Mouse (Mus musculus) cortical plate, adult 2 months (tissue): ENCODE data around the gene Prss34. TPM values are rescaled to one million over a fixed set of nuclear protein-coding genes. Genes with fewer than 3 reads are reported as not detected.
A peak's percentile ranks its signal among the peaks of the same experiment; 100 is the strongest.

Experiments
- H3K27ac ChIP-seq: fragments of 200-500 bp; 2 replicates; pipeline ENCODE4 v1.5.1; 2012; ENCODE audit warnings: low read length, control low read depth, inconsistent platforms; ENCODE audit not compliant: insufficient read depth
- H3K4me1 ChIP-seq: fragments of 200-500 bp; 2 replicates; pipeline ENCODE4 v1.6.1; 2011; ENCODE audit warnings: low read length; ENCODE audit not compliant: control insufficient read depth, insufficient read depth
- H3K4me3 ChIP-seq: fragments of 200-500 bp; 2 replicates; pipeline ENCODE4 v1.5.1; 2011; ENCODE audit warnings: mild to moderate bottlenecking, low read length, control low read depth; ENCODE audit not compliant: insufficient read depth
- CTCF ChIP-seq: fragments of 200-500 bp; IDR thresholded peaks from 2 replicates; pipeline ENCODE4 v1.5.1; 2011; ENCODE audit warnings: mild to moderate bottlenecking, control low read depth, low read length; ENCODE audit not compliant: insufficient read depth; ENCODE audit errors: extremely low read depth
- POLR2A ChIP-seq: fragments of 200-500 bp; IDR thresholded peaks from 2 replicates; pipeline ENCODE4 v1.6.1; 2011; ENCODE audit warnings: mild to moderate bottlenecking, low read length, control low read depth; ENCODE audit not compliant: insufficient read depth; ENCODE audit errors: extremely low read depth
- polyA plus RNA-seq: library from polyadenylated mRNA; depleted of rRNA; stranded (reverse); fragments of >200 nt; gene quantifications from 2 replicates; pipeline ENCODE4 v1.2.3, GENCODE M21; 2012; rRNA removed

The Prss34 gene
- polyA plus RNA-seq, 1 experiment = not detected

DNA sequence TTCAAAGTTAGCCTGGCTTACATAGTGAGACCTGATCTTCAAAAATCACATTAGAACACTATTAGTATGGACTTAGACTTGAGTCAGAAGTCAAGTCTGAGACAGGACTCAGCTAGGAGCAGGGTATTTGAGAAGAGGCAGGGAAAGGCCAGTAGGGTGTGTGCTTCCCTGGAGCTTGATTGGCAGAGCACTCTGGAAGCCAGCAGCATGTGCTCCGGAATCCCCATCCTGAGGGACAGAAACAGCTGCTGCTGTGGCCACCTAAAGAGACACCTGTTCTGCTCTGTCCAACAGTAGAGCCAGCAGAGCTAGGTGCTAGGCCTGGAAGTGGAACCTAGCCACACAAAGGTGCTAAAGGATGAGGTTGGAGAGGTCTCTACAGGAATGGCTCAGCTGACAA is 4.1 kb upstream of the Prss34 start:
- Histone ChIP-seq H3K4me3 (no peak overlapping the region), H3K27ac (no peak overlapping the region), H3K4me1 (no peaks in the 10 kb centered on the region)
- TF ChIP-seq CTCF (no peak), POLR2A (no peak)

DNA sequence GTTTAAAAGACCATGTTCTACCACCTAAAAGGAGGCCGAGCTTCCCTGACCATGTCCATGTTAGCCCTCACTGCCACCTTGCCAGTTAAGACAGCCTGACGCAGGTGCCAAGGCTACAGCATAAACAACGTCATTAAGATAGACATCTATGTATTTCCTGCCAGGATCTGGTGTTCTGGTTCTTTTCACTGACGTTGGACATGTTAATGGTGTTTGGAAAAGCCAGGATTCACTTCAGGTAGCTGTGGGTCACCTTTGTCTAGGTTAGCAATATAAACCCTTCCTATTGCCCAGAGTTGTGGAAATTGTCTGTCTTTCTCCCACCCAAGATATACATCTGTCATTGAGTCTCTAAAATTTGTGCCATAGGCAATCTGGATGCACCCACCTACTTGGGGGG is 10.2 kb downstream of the Prss34 start, which contains the start of gene Prss28:
TSS of gene Prss28 (plus strand) at position 301 of the 400 bp plus-strand sequence.
- H3K27ac ChIP-seq = no peak within 1 kb of the TSS
- TF ChIP-seq CTCF (no peak), POLR2A (no peak)
- H3K4me3 ChIP-seq = no peak within 1 kb of the TSS
- no peaks in the 10 kb centered on the region for H3K4me1 ChIP-seq

DNA sequence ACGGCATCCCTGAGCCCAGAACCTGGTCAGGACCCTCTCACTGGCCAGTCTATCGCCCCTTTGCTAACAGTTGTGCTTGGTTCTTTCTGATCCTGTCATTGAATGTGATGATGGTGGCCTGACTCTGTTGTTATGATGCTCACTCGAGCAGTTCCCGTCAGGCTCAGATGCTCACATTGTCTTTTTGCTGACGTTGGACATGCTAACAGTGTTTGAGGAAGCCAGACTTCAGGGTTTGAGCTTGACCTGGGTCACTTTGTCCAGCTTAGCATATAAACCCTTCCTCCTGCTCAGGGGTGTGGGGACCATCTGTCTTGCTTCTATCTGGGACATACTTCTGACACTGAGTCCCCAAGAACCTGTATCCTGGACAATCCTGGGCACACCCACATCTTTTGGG is 20.2 kb downstream of the Prss34 start, which contains the start of gene Prss29:
TSS of gene Prss29 (plus strand) at position 301 of the 400 bp plus-strand sequence.
- Histone ChIP-seq H3K4me1 (no peaks in the 10 kb centered on the region), H3K4me3 (no peak within 1 kb of the TSS), H3K27ac (no peak within 1 kb of the TSS)
- TF ChIP-seq POLR2A (no peak), CTCF (no peak)

DNA sequence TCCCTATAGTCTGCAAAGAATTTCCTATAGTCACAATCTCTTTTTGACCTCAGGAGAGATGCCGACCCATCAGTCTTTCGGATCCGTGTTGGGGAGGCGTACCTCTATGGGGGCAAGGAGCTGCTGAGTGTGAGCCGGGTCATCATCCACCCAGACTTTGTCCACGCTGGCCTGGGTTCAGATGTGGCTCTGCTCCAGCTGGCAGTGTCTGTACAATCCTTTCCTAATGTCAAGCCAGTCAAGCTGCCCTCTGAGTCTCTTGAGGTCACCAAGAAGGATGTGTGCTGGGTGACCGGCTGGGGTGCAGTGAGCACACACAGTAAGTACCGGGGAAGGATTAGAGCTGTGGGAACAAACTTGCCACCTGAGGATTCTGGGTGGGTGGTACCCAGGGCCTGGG is 22.6 kb downstream of the Prss34 start:
- TF ChIP-seq POLR2A = no peak
- TF ChIP-seq CTCF = no peak
- Histone ChIP-seq H3K4me1 (no peaks in the 10 kb centered on the region), H3K27ac (no peak overlapping the region), H3K4me3 (no peak overlapping the region)

DNA sequence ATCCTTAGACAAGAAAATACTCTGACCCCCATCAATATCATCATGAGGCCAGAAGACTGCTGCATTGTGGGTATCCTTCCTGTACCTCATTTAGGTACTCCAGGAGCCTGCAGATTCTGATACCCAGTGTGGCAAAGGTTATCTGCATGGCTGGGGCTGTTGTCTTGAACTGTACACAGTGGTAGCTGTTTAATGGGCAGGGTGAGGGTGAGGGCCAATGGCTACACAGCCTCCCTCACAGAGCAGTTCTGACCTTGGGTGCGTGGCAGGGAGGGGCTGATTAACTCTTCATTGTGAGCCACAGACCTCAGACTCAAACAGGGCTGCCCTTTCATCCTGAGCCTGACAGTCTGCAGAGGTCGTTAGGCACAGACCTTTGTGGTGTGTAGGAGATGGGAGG is 24.7 kb downstream of the Prss34 start:
- no peak overlapping the region for H3K4me3 ChIP-seq
- no peak overlapping the region for H3K27ac ChIP-seq
- TF ChIP-seq POLR2A = no peak
- TF ChIP-seq CTCF = no peak
- H3K4me1 ChIP-seq = no peaks in the 10 kb centered on the region

DNA sequence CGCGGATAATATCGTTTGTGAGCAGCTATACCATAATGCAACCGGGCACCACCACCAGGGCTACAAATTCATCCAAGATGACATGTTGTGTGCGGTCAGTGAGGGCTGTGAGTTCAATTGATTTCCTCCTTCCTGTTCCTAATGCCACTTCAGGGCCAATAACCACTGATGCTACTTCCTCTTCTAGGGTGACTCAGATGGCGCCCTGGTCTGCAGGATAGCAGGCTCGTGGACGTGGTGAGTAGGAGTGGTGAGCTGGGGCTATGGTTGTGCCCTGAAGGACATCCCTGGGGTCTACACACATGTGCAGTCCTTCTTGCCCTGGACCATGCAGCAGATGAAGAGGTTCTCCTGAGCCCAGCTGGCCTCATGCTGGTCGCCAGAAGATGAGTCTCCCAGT is 34.1 kb downstream of the Prss34 start:
- Histone ChIP-seq H3K4me3 (no peak overlapping the region), H3K27ac (no peak overlapping the region), H3K4me1 (no peaks in the 10 kb centered on the region)
- no peak for TF ChIP-seq POLR2A
- no peak for TF ChIP-seq CTCF

DNA sequence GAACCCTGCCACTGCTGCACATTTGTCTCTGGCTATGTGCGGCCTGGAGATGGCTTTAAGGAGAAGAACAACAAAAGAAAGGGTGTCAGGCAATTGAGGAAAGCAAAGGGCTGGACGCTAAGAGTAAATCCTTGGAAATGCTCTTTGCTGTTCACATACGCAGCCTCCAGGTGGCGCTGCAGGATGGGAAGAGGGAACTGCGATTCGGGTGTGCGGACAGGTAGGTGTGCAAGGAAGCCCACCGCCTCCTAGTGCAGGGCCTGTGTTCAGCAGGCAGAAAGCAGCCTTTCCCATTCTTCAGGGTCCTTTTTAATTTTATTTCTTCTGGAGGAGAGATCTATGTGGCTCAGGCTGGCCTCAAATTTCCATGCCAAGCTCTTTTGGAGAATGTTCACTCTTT is 35.7 kb downstream of the Prss34 start:
- TF ChIP-seq POLR2A = no peak
- peak; percentile 94 for TF ChIP-seq CTCF
- Histone ChIP-seq H3K27ac (no peak overlapping the region), H3K4me1 (no peaks in the 10 kb centered on the region), H3K4me3 (no peak overlapping the region)

DNA sequence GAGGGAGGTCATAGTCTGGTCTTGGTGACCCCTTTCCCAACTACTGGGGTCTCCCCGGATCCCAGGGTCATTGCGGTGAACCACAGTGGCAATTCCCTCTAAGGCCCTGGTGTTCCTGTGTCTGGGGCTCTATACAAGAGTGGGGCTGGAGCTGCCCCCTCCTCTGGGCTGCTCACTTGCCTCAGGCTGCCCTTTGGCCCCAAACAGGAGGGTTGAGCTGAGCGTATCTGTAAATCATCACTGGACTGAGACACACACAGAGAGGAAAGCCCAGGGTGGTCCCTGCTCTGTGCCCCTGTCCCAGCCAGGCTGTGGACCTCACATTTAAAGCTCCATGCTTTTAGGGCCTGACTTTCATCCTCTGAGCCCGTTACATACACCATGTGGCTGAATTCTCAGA is 40.0 kb downstream of the Prss34 start:
- Histone ChIP-seq H3K4me3 (no peak overlapping the region), H3K27ac (no peak overlapping the region), H3K4me1 (no peaks in the 10 kb centered on the region)
- no peak for TF ChIP-seq POLR2A
- no peak for TF ChIP-seq CTCF

DNA sequence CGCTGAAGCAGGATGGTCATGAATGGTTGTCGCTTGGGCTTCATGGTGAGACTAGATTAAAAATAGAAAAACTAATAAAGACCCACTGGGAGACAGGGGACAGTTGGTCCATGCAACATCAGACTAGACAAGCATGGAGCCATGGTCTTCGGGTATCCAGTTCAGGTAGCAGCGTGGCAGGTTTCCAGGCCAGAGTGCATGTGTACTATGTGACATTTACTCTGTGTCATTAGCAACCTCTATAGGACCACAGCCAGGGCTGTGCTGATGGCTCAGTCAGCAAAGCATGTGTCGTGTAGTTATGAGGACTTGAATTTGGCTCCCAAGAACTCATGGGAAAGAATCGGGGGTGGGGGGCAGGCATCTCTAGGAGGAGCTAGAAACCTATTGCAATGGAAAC is 41.8 kb downstream of the Prss34 start:
- no peak for TF ChIP-seq CTCF
- no peak for TF ChIP-seq POLR2A
- Histone ChIP-seq H3K4me1 (no peaks in the 10 kb centered on the region), H3K4me3 (no peak overlapping the region), H3K27ac (no peak overlapping the region)

DNA sequence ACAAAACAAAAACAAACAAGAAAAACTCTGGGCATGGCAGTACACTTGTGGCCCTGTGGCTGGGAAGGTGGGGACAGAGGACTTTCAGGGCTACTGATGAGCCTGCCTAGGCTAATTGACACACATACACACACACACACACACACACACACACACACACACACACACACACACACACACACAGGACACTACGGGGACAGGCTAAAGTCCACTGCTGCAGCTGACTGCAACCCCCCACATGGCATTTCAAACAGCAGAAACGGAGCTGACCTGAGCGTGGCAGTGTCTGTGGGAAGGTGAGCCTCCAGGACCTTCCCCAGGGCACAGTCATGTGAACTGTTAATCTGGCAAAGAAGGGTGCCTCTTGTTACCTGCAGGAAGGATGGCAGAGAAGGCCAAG is 43.3 kb downstream of the Prss34 start:
- Histone ChIP-seq H3K4me3 (no peak overlapping the region), H3K27ac (no peak overlapping the region), H3K4me1 (no peaks in the 10 kb centered on the region)
- TF ChIP-seq POLR2A (no peak), CTCF (no peak)

DNA sequence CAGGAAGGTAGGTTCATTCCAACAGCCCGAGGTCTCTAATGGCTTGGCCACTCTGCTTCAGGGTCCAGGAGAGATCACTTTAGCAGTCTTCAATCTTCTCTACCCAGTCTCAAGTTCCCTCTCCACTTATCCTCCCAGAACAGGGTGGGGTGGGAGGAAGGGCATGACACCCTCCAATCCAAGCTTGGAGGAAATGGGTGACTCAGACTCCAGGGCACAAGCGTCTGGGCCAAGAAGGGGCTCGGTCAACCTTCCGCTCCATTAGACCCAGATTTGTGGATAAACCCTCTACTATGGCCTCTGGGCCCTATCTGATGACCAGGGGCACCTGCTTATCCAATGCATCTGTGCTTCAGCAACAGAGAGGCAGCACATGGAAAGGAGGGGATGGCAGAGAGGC is 47.3 kb downstream of the Prss34 start, which contains the start of gene Tpsab1:
TSS of gene Tpsab1 (minus strand) at position 101 of the 400 bp plus-strand sequence.
- H3K27ac ChIP-seq = no peak within 1 kb of the TSS
- H3K4me1 ChIP-seq = no peaks in the 10 kb centered on the region
- H3K4me3 ChIP-seq = no peak within 1 kb of the TSS
- TF ChIP-seq POLR2A = no peak
- no peak for TF ChIP-seq CTCF

Other genes with a start within 250 kb of the Prss34 start
- gene Tmem204, start 214.8 kb upstream of the Prss34 start, polyA plus RNA-seq = 17.8 and 19.4 TPM in 2 replicates
- 18.5 and 24.8 TPM in 2 replicates for gene Telo2, start 182.4 kb upstream of the Prss34 start, polyA plus RNA-seq
- 0.19 and 0.34 TPM in 2 replicates for gene Ptx4, start 177.6 kb upstream of the Prss34 start, polyA plus RNA-seq
- 45.6 and 47.0 TPM in 2 replicates for gene Clcn7, start 165.0 kb upstream of the Prss34 start, polyA plus RNA-seq
- gene Ccdc154, start 135.9 kb upstream of the Prss34 start, polyA plus RNA-seq = not detected in 2 replicates
- gene Gm38655, start 122.9 kb upstream of the Prss34 start, polyA plus RNA-seq = not detected in 2 replicates
- gene BC003965, start 113.8 kb upstream of the Prss34 start, polyA plus RNA-seq = 22.9 and 23.9 TPM in 2 replicates
- gene Unkl, start 110.0 kb upstream of the Prss34 start, polyA plus RNA-seq = 37.6 and 42.9 TPM in 2 replicates
- 121 and 126 TPM in 2 replicates for gene Gnptg, start 58.3 kb upstream of the Prss34 start, polyA plus RNA-seq
- gene Tsr3, start 58.2 kb upstream of the Prss34 start, polyA plus RNA-seq = 35.3 and 35.6 TPM in 2 replicates
- gene Baiap3, start 42.0 kb upstream of the Prss34 start, polyA plus RNA-seq = 4.3 and 5.4 TPM in 2 replicates
- gene Ube2i, start 23.8 kb upstream of the Prss34 start, polyA plus RNA-seq = 257 and 264 TPM in 2 replicates
- not detected in 2 replicates for gene Prss28, start 10.3 kb downstream of the Prss34 start, polyA plus RNA-seq
- gene Prss29, start 20.3 kb downstream of the Prss34 start, polyA plus RNA-seq = not detected in 2 replicates
- 0.06 TPM in 1 of 2 replicates, not detected in the other for gene Tpsab1, start 47.2 kb downstream of the Prss34 start, polyA plus RNA-seq
- 0.13 and 0.76 TPM in 2 replicates for gene Tpsb2, start 67.9 kb downstream of the Prss34 start, polyA plus RNA-seq
- not detected in 2 replicates for gene Tpsg1, start 70.9 kb downstream of the Prss34 start, polyA plus RNA-seq
- gene Cacna1h, start 135.4 kb downstream of the Prss34 start, polyA plus RNA-seq = 39.6 and 49.8 TPM in 2 replicates
- gene Tekt4, start 156.2 kb downstream of the Prss34 start, polyA plus RNA-seq = 0.85 and 1.1 TPM in 2 replicates
- gene Sstr5, start 198.9 kb downstream of the Prss34 start, polyA plus RNA-seq = 0.10 and 0.11 TPM in 2 replicates